Mouse (Mus musculus) retina, adult 2 months (tissue): ENCODE measurements around the gene Adamtsl1.

Experiments
- DNase-seq: peaks from one replicate; pipeline ENCODE4 v3.0.0-alpha.2; 2012; ENCODE audit warnings: low read depth, low spot score

Adamtsl1 gene

DNA sequence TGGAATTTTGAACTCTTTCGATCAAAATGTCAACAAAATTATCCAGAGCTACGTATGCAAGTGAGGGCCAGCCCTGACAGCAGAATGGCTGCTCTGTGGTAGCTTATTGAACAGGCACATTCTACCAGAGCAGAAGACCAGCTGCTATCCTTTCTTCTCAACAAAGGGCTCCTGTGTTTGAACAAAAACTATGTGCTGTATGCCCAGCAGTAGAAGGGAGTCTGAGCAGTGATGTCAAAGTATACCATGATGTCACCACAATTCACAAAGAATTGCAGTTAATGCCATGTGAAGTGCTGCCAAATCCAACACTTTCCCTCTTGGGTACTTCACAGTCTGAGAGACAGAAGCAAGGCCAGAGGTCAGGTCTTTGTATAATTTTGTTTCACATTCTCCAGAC is 675.9 kb downstream of the Adamtsl1 start:
- DNase-seq = no peak

DNA sequence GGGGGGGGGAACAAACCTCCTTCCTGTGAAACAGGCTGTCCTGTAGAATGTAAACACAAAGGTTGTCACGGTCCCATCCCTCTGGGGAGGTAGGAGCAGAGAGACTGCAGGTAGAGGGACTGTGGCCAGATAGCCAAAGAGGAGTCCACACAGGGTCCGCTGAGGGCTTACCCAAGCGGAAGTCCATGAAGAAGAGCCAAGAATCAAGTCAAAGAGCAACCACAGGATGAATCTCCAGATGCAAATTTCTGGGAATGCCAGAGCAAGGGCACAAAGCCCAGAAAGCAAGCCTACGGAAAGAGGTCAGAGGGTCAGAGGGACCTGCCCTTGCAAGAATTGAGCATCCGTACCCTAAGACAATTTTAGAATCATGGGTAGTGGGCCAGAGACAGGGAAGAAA is 677.2 kb downstream of the Adamtsl1 start:
- no peak for DNase-seq

DNA sequence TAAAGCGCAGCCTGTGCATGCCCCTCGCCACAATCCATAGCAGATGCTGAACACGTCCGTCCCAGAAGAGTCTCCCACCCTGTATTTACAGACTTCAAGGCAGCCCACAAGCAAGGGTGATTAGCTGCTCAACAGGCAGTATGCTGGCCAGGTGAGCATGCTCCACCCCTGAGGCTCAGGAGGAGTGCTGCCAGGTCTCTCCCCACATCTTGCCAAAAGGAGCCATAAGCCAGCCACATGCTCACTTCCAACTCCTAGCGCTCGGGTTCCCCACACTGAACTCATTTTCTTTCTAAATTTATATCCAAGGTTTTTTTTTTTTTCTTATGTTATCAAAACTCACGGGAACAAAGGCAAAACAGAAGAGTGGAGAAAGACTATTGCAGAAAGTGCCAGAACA is 687.8 kb downstream of the Adamtsl1 start:
- DNase-seq = no peak

DNA sequence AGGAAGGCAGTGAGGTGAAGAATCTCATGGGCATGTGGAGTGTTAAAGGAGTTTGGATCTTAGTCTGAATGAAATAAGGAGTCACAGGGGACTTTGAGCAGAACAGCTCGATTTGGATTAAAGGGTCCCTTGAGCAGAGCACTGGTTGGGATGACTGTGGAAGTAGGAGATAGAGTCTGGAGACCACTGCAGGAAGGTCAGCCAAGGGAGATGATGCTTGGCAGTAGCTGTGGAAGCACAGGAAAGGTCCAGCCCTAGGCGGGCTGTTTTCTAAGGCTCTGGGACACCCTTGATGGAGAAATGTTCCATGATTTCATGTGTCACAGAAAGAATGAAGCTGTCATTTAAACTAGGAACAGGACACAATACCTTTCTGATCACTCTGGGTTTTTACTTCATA is 689.3 kb downstream of the Adamtsl1 start:
- no peak for DNase-seq

DNA sequence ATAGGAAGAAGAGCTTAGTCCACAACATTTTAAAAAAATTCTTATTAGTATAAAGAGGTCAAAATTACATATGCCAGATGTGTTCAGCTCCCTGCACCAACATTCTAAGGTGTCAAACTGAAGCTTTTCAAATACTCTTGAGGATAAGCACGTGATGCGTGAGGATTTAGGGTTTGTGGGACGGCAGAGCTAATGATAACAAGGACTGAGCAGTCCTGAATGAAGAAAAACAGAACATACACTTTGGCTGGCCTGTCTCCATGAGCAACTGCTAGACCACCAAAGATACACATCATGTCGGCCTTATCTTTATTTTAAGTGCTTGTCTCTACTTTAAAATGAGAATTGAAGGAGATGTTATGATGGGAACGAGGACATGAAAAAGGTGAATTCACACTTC is 710.9 kb downstream of the Adamtsl1 start:
- no peak for DNase-seq

DNA sequence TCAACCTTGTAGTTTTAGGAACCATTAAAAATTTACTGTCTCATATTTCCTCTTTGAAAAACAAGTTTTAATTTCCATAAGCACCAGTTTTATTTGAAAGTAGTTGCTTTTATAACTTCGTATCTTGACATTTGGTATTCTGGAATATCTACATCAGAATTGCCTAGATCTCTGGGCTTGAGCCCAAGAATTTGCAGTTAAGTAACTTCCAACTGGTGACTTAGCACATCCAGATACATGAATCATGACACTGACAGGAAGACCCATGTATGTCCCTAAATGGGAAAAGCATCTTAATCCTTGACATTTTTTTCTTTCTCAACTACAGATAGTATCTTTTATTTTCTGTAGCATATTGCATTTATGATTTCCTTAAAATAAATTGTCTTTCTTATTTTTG is 713.1 kb downstream of the Adamtsl1 start:
- no peak for DNase-seq

DNA sequence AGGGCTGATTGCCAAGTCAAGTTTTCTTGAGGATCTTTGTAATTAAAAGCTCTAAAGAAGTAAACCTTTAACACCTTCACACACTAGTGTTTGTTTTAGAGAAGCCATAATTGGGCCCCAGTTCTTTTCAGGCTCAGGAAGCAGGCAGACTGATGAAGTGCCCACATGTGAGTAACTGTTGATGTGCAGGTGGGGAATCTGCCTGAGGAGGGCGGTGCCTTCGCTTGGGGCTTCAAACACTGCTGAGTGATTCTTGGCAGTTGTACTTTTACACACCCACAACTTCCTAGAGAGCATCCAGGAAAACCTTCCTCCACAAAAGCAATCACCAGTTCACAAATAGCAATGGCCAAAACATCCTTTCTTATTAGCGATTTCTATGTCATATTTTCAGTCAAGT is 719.2 kb downstream of the Adamtsl1 start:
- no peak for DNase-seq

DNA sequence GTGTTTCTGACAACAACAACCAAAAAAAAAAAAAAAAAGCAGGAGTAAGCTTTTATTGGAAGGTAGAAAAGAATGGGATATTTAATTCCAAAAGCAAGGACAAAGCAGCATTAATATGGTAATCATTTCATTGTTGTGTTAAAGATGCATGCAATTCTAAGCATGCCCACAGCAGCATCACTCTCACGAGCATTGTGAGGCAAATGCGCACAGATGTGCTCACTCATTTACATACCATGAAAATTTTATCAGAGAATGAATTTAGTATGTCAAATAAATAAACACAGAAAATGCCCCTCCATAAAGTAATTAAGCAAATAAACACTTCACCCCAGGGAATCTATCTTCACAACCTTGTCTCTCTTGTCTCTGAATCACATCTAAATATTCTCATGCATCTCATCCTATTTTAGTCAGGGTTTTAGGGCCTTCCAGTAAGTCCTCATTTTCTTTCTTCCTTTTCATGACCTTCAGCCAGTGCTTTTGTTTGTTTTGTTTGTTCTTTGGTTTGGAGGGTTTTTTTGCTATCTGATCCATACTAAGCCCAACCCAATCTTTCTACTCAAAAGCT is 728.0 kb downstream of the Adamtsl1 start:
- no peak for DNase-seq

DNA sequence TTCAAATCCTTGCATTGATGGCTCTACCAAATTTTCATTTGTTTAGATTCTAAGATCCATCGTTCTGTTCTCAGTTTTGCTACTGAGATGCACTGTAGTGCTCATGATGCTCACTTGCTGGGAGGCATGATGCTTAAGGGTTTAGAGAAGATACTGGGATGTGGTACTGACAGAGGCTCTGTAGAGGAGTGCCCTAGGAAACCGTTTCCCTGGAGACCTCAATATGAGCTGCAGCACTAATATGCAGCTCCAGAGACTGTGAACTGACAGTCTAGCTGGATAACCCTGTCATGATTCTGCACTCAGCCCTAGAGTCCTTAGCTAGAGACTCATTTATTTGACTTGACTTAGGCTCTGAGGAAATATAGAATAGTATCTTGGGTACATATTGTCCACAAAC is 756.1 kb downstream of the Adamtsl1 start:
- DNase-seq = no peak

DNA sequence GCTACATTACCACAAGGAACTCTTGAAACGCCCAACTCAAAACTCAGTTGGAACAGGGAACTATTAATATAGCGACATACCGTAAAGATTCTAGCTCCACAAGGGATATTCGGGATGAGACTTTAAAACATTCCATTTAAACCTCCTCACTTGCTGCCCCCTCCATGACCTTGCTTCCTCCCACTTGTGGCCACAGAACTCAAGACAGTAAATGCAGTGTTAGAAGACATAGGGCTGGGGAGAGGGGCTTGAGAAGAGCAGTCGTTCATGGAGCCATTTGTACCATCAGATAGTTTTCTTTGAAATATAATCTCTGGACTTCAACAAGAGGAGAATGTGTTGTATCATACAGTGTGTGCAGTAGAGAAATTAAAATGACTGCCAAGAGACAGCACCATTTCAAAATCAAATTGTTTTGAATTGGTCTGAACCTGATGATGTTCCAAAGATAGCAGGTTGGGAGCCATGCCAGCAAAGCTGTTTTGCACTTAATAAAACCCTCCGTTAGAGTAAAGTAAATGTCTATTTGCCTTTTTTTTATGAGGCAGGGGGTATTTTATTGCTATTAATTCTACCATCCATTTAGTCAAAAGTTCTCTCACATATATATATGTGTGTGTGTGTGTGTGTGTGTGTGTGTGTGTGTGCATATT is 759.9 kb downstream of the Adamtsl1 start:
- no peak for DNase-seq

DNA sequence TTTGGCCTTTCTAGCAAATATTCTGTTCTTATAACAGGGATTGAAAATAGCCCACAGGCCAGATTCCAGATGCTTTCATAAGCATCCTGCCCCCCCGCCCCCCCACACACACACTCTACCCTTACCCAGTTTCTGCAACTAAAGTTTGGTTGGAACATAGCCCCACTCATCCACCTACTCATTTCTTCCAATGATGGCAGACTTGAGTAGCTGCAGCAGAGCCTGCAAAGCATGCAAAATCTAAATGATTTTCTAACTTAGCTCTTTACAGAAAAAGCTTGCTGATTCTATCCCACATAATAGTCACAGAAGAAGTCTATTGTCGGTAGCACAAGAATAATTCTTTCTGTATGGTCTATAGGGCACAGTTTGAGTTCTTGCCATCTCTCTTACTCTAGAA is 760.7 kb downstream of the Adamtsl1 start:
- no peak for DNase-seq

DNA sequence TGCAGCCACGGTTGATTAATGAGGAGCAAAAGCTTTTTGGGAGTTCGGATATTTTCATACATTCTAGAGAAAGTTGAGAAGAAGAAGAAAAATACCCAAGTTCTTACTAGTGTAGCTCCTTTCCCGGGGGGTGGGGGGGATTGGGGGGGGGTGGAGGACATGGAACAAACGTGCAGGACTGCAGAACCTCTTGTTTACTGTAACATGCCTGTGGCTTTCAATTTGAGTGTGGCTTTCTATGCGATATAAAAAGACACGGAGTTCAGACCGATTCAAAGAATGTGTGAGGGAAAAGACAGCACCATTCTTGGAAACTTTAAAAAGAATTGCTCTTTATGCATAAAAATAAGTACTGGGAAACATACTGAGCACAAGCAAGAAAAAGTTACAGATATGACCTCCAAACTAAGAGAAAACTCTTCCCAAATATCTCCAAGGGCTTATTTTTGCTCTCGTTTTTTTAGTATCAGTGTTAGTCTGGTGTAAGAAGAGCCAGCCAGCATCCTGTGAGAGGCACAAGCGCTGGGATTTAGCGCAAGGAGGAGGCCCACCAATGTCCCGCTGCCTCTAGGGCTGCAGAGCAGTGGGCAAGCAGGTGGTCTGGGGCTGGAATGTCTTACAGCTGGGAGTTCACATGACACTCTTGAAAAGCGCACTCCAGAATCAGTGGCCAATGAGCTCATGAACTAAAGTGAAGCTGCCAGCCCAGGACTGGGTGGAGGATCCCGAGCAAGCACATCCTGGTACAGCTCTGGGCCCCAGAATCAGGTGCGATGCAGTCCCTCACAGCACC is 762.2 kb downstream of the Adamtsl1 start:
- DNase-seq = no peak

DNA sequence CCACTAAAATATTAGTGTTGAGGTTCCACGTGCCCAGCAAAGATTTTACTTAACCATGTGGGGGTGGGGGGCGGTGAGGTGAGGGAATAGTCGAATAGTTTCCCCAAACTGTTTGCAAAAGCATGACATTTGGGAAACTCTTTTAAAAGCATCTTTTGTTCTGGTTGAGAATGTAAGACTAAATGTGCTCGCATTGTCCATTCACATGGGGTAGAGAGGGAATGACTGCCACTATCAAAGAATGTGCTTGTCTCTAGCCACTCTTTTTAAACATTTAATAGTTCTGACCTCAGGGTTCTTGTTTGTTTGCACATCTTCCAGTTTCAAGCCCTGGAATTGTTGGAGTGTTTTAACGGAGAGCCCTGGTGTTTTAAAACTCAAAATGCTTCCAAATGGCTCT is 764.6 kb downstream of the Adamtsl1 start:
- DNase-seq = no peak

DNA sequence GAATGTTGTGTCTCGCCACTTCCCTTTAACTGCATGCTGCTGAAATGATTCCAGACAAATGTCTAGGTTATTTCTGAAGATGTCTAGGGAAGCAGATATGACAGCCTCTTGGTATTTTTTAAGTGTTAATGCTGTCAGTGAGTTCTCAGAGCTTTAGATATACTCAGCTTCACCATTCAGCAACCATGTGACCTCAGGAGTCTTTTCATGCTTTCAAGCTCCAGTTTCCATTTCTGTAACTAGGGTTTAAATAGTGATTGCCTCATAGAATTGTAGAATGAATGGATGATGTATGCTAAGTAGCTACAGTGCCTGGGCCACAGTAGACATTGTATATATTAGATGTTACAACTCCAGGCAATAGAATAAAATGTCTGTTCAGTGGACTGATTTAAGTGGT is 772.6 kb downstream of the Adamtsl1 start:
- no peak for DNase-seq

DNA sequence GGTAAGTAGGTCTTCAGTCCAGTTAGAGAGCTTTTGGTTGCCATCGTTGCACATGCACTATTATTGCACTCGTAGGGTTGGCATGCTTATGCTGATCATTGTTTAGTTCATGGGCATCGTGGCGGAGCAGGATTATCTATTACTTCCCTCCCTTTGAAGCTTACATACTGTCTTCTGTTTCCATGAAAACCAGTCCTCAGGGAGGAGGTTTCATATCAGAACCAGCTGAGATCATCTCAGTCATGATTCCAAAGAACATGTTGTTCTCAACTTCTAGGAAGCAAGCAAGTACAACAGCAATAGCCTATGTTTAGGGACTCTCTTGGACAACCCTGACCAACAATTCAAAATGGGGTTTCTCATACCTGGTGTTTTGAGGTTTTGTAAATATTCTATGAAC is 774.3 kb downstream of the Adamtsl1 start:
- no peak for DNase-seq

DNA sequence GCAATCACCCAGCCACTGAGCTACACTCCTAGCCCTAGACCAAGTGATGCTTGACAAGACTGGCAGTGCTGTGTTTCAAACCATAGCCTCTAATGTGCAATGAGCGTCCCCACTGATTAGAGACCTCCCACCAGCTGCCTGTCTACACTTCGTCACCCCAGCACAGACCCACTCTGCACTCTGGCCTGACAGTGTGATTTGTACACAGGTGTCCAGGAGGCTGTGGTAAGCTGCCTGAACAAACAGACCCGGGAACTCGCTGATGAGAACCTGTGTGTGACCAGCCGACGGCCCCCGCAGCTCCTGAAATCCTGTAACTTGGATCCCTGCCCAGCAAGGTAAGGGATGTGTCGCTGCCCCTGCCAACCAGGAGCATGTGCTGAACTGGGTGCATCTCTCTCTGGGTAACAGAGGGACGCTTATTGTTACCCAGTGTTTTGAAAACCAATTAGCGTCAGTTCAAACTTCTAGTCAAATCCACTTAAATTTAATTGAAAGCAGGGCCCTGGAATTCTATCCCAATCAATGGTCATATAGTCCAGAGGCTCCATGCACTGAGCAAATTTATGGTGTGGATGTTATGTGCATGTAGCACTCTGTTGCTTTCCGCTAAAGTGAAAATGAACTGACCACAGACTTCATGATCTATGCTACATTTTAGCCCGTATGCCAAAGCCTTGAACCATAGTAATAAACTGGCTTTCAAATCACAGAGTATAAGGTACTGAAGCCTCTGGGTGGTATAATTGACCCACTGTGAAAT is 775.7 kb downstream of the Adamtsl1 start:
- no peak for DNase-seq

DNA sequence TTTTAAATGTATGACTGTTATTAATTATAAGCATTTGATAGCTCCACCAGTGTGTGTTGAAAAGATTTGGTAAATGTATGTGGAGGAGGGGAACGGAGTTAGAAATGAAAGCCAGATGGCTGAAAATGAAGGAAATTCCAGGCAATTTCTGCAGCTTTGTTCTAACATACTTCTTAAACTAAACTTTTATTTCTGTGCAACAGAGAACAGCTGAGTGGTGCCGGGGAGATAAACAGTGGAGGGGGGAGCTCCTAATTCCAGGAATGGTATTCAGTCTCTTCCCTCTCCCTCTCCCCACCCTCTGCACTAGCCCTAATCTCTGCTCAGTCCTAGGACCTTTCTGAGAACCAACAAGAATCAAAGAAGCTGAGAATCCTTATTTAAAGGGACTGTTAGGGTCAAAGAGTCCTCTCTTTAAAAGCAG is 780.9 kb downstream of the Adamtsl1 start:
- DNase-seq = no peak

DNA sequence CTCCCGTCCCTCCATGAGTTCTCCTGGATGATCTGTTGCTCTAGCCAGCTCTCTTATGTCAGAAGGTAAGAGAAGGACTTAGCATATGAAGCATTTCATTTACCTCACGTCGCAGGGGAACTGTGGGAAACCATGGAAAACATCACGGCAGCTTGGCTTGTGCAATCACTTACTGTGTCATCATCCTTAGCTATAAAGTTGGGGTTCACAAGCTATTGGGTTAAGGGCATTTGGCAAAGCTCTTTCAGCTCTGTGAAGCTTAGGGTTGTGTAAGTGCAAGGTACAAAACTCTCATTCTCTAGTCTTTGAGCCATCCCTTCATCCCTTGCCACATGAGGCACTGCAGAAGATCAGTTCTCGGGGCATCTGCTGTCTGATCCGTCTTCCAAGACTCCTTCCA is 787.5 kb downstream of the Adamtsl1 start:
- DNase-seq = no peak

DNA sequence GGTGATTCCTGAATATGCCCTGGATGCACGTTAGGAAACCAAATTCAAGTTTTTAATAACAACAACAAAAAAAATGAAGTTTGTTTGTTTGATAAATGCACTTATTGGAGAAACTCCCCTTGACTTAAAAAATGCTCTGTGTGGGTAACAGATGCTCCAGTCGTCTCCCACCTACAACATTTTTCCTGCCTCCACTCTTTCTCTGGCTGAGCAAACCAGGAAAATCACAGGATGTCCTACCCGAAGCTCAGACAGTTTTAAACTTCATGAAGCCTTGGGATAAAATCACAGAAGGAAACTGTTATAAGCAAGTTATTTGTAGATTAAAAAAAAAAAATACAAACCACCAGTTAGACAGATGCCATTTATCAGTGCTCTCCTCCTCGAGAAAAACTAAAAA is 788.1 kb downstream of the Adamtsl1 start:
- no peak for DNase-seq

DNA sequence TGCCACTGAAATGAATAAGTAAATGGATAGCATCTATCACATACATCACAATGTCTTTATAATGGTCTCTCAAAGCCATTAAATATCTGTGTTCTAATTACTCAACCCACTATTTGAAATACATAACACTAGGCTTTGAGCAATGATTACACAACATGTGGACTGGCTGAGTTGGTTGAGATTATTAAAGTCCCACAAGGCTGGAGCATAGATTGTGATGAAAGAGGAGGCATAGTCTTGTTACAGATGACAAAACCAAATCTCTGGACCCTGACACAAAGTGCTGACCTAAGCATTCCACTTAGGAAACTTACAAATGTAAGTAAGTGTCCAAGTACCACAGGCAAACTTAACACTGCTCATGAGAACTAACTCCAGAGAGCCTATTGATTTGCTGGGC is 792.8 kb downstream of the Adamtsl1 start:
- no peak for DNase-seq

DNA sequence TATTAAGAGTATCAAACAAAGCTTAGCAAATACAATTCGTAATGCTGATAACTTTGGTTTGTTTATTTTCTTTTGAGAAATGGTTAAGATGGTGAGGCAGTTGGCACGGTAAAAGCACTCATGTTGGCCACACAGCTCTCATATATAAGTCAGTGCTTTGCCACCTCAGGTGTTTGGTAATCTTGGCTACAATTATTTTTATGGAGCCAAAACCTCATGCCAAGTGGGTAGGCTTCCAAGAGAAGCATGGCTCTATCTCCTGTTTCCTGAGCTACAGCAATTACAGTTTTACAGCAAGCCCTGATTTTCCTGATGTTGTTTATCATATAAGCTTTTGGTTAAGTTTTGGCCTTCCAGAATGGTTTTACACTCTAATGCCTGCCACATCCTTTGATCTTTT is 795.2 kb downstream of the Adamtsl1 start:
- DNase-seq = no peak
